Mouse (Mus musculus) Patski (cell line): ENCODE data around the gene Urod. TPM values are rescaled to one million over a fixed set of nuclear protein-coding genes. Genes with fewer than 3 reads are reported as not detected.

Experiments used
- ATAC-seq: fragments of 100-300 bp; one replicate; pipeline ENCODE4 v1.8.0; 2021
- CTCF ChIA-PET: fragments of 350-600 bp; sonication (Branson Sonifier 250); formaldehyde crosslinking; loops from one replicate; lab custom pipeline; 2022; ENCODE audit warnings: inconsistent platforms; lab: Charles Lee
- POLR2A ChIA-PET: fragments of 350-600 bp; sonication (Branson Sonifier 250); formaldehyde crosslinking; loops from one replicate; lab custom pipeline; 2022; ENCODE audit warnings: antibody characterized with exemption, inconsistent platforms; lab: Charles Lee
- DNase-seq: peaks from one replicate; pipeline ENCODE4 v3.0.0-alpha.2; 2011; ENCODE audit warnings: low read depth, low spot score
- H3K27me3 ChIP-seq: fragments of 371-371 bp; one replicate; pipeline ENCODE4 v1.5.1; 2021
- CTCF ChIP-seq: fragments of 100-300 bp; IDR thresholded peaks from one replicate; pipeline ENCODE4 v1.5.1; 2021
- in situ Hi-C: fragments of 300-500 bp; cut with MboI; formaldehyde crosslinking; loops from 3 replicates; pipeline ENCODE4 v1.11.1; 2018; ENCODE audit warnings: low pct_unique_long_range_greater_than_20kb, mixed read lengths
- polyA plus RNA-seq: library from polyadenylated mRNA; unstranded; gene quantifications from one replicate; pipeline ENCODE4 v1.2.3, GENCODE M21; 2021

Urod gene
- polyA plus RNA-seq, 1 experiment from 2014 or later: 62.3 TPM

DNA sequence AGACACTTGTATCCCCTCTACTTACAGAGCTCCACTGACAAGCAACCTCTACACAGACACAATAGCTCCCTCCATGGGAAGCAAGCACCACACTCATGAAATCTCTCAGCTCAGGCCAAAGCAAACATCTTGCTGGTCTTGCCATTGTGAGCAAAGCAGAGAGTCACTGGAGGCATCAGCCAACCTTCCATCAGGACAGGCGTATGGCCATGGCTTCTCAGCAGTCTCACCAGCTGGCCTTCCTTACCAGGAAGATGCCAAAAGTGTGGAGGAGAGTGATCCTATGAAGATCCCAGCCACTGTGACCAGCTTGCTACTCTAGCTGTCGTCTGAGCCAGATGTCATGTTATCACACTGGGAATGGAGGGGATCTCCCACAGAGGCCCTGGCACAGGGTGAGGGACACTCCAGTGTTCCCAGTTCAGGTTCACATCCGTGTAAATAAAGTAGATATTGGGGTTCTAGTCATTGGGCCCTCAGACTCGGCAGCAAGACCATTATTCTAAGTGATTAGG lies 20.7 kb upstream of the Urod start:
- ATAC-seq: no peak
- no peaks in the 10 kb centered on the region for H3K27me3 ChIP-seq
- POLR2A ChIA-PET: no interaction called here
- no peak for TF ChIP-seq CTCF
- no peak for DNase-seq
- CTCF ChIA-PET: no interaction called here
- in situ Hi-C loops: no loop called here

DNA sequence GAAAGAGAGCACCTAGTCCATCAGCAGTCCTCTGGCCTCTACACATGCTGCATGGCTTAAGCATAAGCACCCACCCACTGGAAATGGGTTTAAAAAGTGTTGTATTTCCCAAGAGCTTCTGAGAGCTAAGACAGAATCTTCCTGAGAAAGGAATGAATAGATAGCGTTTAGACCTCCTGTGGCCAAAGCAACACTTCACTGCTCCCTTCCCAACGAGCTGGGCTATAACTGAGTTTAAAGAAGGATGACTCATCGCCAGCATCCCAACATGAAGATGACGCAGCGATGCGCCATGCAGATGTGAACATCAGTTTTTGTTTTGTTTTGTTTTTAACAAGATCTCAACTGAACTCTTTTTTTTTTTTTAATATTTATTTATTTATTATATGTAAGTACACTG lies 19.4 kb upstream of the Urod start:
- in situ Hi-C loops: no loop called here
- DNase-seq (no peak), ATAC-seq (no peak)
- no peaks in the 10 kb centered on the region for H3K27me3 ChIP-seq
- ChIA-PET CTCF (interaction anchor here (1.1 kb wide), 1 partner anchor 127 kb away, joined by 4 read pairs; no protein-coding TSS in a partner anchor), POLR2A (no interaction called here)
- no peak for TF ChIP-seq CTCF

DNA sequence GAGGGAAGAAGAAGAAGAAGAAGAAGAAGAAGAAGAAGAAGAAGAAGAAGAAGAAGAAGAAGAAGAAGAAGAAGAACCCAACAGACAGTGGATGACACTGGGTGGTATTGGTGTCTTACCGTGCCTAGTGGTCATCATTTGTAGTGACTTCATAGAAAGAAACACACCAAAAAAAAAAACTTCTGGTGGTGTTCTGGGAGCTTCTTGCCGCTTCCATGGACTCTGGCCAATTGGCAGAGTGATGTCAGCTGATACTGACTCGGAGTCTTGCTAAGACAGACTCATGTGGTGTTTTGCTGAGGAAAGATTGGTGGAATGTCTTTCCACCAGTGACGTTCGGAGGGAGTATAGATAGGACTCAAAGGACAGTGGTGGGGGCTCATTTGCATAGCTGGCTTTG lies 16.0 kb upstream of the Urod start:
- DNase-seq: no peak
- ChIA-PET POLR2A (interaction anchor here (0.6 kb wide), 1 partner anchor 139 kb away, joined by 4 read pairs; no protein-coding TSS in a partner anchor), CTCF (interaction anchor here (1.3 to 1.8 kb wide), 3 partner anchors 9 to 136 kb away, joined by 3 to 7 read pairs (median 4); no protein-coding TSS in a partner anchor)
- TF ChIP-seq CTCF: no peak
- in situ Hi-C loops: no loop called here
- no peak for ATAC-seq
- H3K27me3 ChIP-seq: no peaks in the 10 kb centered on the region

DNA sequence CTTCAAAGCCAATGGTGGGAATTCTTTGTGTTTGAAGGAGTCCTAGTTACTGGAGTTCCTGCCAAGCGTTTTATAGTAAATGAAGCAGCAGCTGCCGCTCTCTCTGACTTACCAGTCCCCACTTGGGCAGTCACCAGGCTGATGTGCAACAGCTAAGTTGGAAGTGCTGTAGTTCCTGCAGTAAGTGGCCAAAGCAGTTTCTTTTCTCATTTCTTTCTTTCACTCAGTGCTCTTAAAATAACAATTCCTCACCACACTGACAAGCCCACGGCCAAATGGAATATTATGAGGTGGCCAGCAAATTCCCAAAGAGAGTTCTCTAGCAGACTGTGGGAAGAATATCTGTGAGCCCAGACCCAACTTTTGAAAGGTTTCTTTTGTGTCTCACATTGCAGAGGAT lies 12.8 kb upstream of the Urod start:
- no peaks in the 10 kb centered on the region for H3K27me3 ChIP-seq
- TF ChIP-seq CTCF: no peak
- ChIA-PET POLR2A (no interaction called here), CTCF (interaction anchor here (1.0 kb wide), 1 partner anchor 134 kb away, joined by 3 read pairs; no protein-coding TSS in a partner anchor)
- no peak for DNase-seq
- in situ Hi-C loops: no loop called here
- ATAC-seq: no peak

DNA sequence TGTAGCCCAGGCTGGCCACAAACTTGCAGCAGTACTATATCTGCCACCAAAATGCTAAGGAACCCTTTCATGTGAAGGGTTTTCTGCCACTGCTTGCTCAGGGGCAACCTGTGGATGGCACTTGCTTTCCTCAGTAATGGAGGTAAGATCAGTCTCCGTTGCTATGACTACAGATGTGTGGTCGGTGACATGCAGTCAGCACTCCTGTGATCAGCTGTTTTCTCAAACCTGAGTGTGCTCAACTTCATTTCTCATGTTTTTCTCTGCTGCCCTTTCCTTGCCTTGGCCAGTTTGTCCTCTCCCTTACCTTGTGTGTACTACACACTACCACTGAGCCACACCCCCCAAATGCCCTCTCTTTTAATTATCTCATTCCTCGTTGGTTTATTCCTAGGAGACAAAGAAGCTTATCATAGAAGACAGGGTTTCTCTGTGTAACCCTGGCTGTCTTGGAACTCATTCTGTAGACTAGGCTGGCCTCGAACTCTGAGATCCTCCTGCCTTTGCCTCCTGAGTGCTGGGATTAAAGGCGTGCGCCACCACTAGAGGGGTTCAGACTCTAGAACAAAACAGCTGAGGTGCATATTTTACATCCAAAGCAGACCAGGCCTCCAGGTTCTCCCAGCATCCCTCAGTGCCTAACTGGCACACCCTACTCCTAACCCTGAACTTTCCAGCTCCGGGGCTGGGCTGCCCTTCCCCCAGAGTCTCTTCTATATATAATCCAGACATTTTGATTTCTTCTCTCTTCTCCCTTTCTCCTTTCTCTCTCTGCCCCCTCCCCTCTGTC lies 11.6 kb upstream of the Urod start:
- in situ Hi-C loops: no loop called here
- H3K27me3 ChIP-seq: no peaks in the 10 kb centered on the region
- POLR2A ChIA-PET: no interaction called here
- ATAC-seq (no peak), DNase-seq (no peak)
- no peak for TF ChIP-seq CTCF
- CTCF ChIA-PET: interaction anchor here (1.0 to 1.7 kb wide), 4 partner anchors 113 to 141 kb away, joined by 3 to 5 read pairs (median 3); no protein-coding TSS in a partner anchor

DNA sequence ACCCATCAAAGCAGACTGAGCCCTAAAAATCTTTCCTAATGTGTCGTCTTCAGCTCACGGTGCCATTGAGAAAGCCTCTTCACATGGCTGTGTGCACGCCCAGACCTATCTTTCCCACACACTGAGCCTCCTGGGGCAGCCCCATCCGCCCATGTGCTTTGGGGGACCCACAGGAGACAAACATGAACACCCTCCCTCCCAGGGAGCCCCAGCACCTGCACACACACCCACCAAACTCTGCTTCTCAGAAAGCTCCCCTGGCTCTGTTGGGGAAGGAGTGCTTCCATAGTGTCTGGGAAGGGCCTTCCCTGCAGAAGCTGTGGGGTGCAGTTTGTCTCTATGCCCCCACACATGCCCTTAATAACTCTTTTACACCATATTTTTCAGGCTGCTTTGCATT lies 10.4 kb upstream of the Urod start:
- H3K27me3 ChIP-seq: no peaks in the 10 kb centered on the region
- no peak for TF ChIP-seq CTCF
- ATAC-seq: no peak
- POLR2A ChIA-PET: interaction anchor here (1.3 kb wide), 1 partner anchor 129 kb away, joined by 3 read pairs; no protein-coding TSS in a partner anchor
- DNase-seq: no peak
- in situ Hi-C loops: no loop called here
- CTCF ChIA-PET: interaction anchor here (1.1 to 3.4 kb wide), 4 partner anchors 9 to 141 kb away, joined by 3 to 23 read pairs (median 6); no protein-coding TSS in a partner anchor

DNA sequence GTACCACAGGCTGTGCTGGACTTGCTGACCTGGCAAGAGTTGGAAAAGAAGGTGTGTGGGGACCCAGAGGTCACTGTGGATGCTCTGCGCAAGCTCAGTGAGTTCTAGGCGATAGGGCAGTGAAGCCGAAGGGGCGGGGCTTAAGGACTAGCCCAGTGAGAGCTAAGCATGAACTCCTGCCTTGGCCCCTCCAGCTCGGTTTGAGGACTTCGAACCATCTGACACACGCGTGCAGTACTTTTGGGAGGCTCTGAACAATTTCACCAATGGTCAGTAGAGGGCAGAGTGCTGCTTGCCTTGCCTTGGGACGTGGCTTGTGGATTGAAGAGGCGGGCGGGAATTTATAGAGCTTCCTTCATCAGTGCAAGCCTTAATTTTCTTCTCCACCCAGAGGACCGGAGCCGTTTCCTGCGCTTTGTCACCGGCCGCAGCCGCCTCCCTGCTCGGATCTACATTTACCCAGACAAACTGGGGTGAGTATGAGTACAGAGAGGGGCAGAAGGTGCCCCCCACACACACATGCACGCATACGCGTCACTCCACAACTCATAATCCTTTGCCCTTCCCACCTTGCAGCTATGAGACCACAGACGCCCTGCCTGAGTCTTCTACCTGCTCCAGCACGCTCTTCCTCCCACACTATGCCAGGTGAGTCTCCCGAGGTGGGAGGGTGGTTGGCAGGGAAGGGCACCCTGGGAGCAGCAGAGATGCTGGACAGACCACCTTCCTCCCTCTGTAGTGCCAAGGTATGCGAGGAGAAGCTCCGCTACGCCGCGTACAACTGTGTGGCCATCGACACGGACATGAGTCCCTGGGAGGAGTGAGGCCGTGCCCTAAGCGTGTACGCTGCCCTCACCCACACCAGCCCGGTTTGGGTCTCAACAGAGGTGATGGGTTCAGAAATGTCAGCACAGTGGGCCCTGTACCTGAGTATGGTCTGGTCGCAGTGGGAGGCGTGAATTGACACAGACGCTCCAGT lies 8.6 kb upstream of the Urod start:
- H3K27me3 ChIP-seq: no peaks in the 10 kb centered on the region
- POLR2A ChIA-PET: no interaction called here
- no peak for DNase-seq
- CTCF ChIA-PET: interaction anchor here (0.6 to 3.4 kb wide), 6 partner anchors 14 to 149 kb away, joined by 3 to 23 read pairs (median 4); partner anchors contain the start of gene Tctex1d4
- in situ Hi-C loops: no loop called here
- no peak for TF ChIP-seq CTCF
- ATAC-seq: no peak

DNA sequence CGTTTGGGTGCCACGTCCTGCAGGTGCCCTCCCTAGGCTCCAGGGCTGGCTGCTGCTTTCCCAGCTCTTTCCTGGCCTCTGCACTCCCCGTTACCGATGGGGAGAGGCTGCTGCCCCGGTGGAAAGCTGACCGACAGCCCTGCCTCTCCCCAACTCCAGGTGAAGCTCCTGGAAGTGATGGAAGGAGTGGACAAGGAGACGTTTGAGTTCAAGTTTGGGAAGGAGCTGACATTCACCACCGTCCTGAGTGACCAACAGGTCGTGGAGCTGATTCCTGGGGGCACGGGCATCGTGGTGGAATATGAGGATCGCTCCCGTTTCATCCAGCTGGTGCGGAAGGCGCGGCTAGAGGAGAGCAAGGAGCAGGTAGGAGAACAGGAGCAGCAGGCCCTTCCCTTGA lies 7.7 kb upstream of the Urod start:
- in situ Hi-C loops: no loop called here
- H3K27me3 ChIP-seq: no peaks in the 10 kb centered on the region
- POLR2A ChIA-PET: no interaction called here
- CTCF ChIA-PET: interaction anchor here (0.6 to 3.4 kb wide), 6 partner anchors 8 to 150 kb away, joined by 3 to 23 read pairs (median 6); partner anchors contain the start of gene Tctex1d4
- no peak for TF ChIP-seq CTCF
- ATAC-seq: no peak
- DNase-seq: no peak

DNA sequence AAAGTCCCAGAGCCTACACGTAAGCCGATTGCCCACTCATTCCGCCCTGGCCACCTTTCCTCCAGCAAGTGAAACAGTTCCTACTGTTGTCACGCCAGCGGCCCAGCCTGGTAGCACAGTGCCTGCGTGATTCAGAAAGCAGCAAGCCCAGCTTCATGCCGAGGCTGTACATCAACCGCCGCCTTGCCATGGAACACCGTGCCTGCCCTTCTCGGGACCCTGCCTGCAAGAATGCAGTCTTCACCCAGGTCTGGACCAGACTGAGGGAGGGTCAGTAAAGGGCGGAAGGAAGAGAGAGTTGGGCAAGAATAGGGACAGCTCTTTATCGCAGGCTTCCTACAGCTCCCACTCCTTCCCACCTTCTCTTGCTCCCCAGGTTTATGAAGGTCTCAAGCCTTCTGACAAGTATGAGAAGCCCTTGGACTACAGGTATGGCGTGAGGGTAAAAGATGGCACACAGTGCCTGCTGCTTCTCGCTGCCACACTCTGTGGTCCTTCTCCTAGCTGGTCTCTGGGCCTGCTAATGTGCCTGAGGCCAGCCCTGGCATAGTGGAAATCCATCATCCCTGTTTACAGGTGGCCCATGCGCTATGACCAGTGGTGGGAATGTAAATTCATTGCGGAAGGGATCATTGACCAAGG lies 5.4 kb upstream of the Urod start:
- H3K27me3 ChIP-seq: no peaks in the 10 kb centered on the region
- ATAC-seq: no peak
- ChIA-PET POLR2A (no interaction called here), CTCF (interaction anchor here (1.1 to 3.6 kb wide), 2 partner anchors 121 to 141 kb away, joined by 4 to 20 read pairs; no protein-coding TSS in a partner anchor)
- DNase-seq: no peak
- no peak for TF ChIP-seq CTCF
- in situ Hi-C loops: loop anchor here (5.0 kb wide), 1 partner anchor 143 kb away; no protein-coding TSS in a partner anchor
